Mouse (Mus musculus) heart, postnatal 0 days (tissue): ENCODE results near the gene Fbxl19.
"Not testable (repeated sequence)": the region's sequence is repeated elsewhere in the genome, so short reads cannot be mapped to it uniquely, and the experiment has no call there.

Experiments used
- CTCF ChIP-seq: IDR thresholded peaks from 2 replicates; pipeline ENCODE4 v1.5.1; 2016; ENCODE audit warnings: antibody characterized with exemption, control low read depth, low read depth
- EP300 ChIP-seq: IDR thresholded peaks from 2 replicates; pipeline ENCODE4 v1.6.1; 2016; ENCODE audit warnings: antibody characterized with exemption, low read depth

GRCm38 (mm10) chr7:127732066-127732465 is 12.3 kb upstream of the Fbxl19 start, which contains the start of gene Ctf2:
- TF ChIP-seq EP300, CTCF: not testable (repeated sequence)
